8 mouse cellular contexts compared by ENCODE assay signal in genomic region chr5:144457623-144458287, GRCm38 (mm10).
DNase-seq lines count a peak whose midpoint lies in the region; ATAC-seq lines count a peak whose summit lies in the region.
"Had no signal": no experiment of that assay in that cellular context is flagged by ENCODE, and none has a peak within 500 bp of the region (broad histone marks: within the 10 kb centered on the region; RNA-seq: fewer than 3 reads in every experiment).

No protein-coding gene starts in this region.

- intact Hi-C loops in gastrocnemius, postnatal 36 days (cut with DNase I), result no loop called here

- no peak overlapping the region for H3K27ac ChIP-seq in hindbrain, embryonic 13.5 days
- H3K27ac ChIP-seq in lung, embryonic 16.5 days (ENCODE audit: low read length), result no peak overlapping the region

- H3K9me3 ChIP-seq in hindbrain, embryonic 13.5 days, result no peaks in the 10 kb centered on the region
- H3K9me3 ChIP-seq in lung, embryonic 16.5 days (ENCODE audit: control insufficient read depth, low read length), result no peaks in the 10 kb centered on the region

- no peaks in the 10 kb centered on the region for H3K36me3 ChIP-seq in hindbrain, embryonic 13.5 days
- no peaks in the 10 kb centered on the region for H3K36me3 ChIP-seq in lung, embryonic 16.5 days (ENCODE audit: control insufficient read depth, insufficient read depth, low read length)

- peaks cover 9% of the 10 kb centered on the region for H3K4me1 ChIP-seq in hindbrain, embryonic 13.5 days (replicated peaks)
- H3K4me1 ChIP-seq in lung, embryonic 16.5 days (replicated peaks; ENCODE audit: control insufficient read depth, insufficient read depth, low read length), result 0 out of 2 replicates have a peak, but pooled peaks cover 2% of the 10 kb centered on the region

- 0 out of 2 replicates have a peak overlapping the region, but pooled peaks have one; percentile 35 for H3K9ac ChIP-seq in hindbrain, embryonic 13.5 days
- H3K9ac ChIP-seq in lung, embryonic 16.5 days (ENCODE audit: low read length), result no peak overlapping the region

- H3K4me3 ChIP-seq in hindbrain, embryonic 13.5 days, result 0 out of 2 replicates have a peak overlapping the region, but pooled peaks have one; percentile 5
- H3K4me3 ChIP-seq in lung, embryonic 16.5 days (ENCODE audit: low read length), result no peak overlapping the region
- H3K4me3 ChIP-seq: myocyte had no signal

- 11% methylated on average over 11 of the region's 11 CpGs for WGBS in hindbrain, embryonic 13.5 days
- 7% methylated on average over 11 of the region's 11 CpGs for WGBS in lung, embryonic 16.5 days

- ATAC-seq in hindbrain, embryonic 13.5 days (ENCODE audit: low FRiP score), result no peak
- ATAC-seq in lung, embryonic 16.5 days (ENCODE audit: low read depth), result peak; percentile 77
- ATAC-seq in activated CD4-positive, CD25-positive, alpha-beta regulatory T cell, adult 4 months, result no peak

- H3K4me2 ChIP-seq in hindbrain, embryonic 13.5 days, result peak overlapping the region; percentile 30; the same call in 1 of the 2 replicates
- peak overlapping the region; percentile 23 for H3K4me2 ChIP-seq in lung, embryonic 16.5 days (ENCODE audit: low read depth, low read length)

- no peaks in the 10 kb centered on the region for H3K27me3 ChIP-seq in hindbrain, embryonic 13.5 days
- H3K27me3 ChIP-seq in lung, embryonic 16.5 days (ENCODE audit: control insufficient read depth, insufficient read depth, low read depth, low read length), result no peaks in the 10 kb centered on the region

- DNase-seq in Muller cell, postnatal 12 days (ENCODE audit: inconsistent ontology term), result peak; percentile 22
- DNase-seq in adrenal gland, postnatal 36 days, result peak; percentile 70 to 75
- DNase-seq in yolk sac, embryonic 10.5 days (ENCODE audit: low spot score), result peak; percentile 38
- no peak for DNase-seq in gastrocnemius, postnatal 36 days

Comparison
In these comparisons a context has a peak if more than half of its experiments do, and no peak if none do; other contexts are left out.
1. DNase-seq: peak in Muller cell, postnatal 12 days (single experiment), adrenal gland, postnatal 36 days (2 of 2) and yolk sac, embryonic 10.5 days (single experiment); none in gastrocnemius, postnatal 36 days (0 of 2).